Mouse (Mus musculus): ENCODE results near the gene Pirb. TPM values are rescaled to one million over a fixed set of nuclear protein-coding genes. Genes with fewer than 3 reads are reported as not detected.
A peak's percentile ranks its signal among the peaks of the same experiment; 100 is the strongest.
"Not testable (repeated sequence)": the region's sequence is repeated elsewhere in the genome, so short reads cannot be mapped to it uniquely, and the experiment has no call there.

Gene Pirb
- polyA plus RNA-seq, 1 experiment = 20.0 TPM

DNA sequence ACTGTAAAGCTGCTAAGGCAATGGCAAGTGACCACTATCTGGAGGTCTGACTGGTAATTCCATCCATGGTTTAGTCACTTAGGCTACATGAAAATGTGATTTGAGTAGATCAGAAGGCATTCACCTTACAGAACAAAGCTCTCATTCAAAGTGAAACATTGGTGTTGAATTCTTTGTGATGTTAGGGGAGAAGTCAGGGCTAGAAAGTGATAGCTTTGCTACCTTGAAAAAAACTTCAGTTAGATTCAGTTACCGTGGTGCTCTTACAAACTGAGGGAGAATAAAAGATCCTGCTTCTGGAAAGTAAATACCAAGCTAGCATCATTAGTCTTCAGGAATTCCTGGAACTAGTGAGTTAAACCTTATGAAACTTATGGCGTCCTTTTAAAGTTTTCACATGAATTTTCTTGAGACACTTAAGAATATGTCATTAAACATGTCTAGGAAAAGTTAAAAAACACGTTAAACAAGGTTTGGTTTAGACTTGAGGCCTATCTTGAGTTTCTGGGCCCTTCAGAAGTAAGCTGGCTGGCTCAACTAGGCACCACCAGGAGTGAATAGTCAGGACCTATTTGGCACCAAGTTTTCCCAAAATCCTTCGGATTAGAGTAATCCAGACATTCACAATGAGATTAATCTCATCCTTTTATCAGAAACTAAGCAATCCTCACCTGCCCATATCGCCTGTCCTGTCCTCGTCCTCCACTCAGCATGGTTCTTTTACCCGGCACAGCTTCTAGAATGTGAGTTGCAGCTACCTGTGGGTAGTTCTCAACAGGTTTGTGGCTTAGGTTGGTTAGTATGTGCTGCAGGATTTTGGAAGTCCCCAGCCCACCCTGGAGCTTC, 12.4 kb downstream of the Pirb start:
- no peaks in the 10 kb centered on the region for H3K27me3 ChIP-seq (ENCODE audit: control insufficient read depth, insufficient read depth, low read length)
- no peak overlapping the region for H3K4me3 ChIP-seq (ENCODE audit: control insufficient read depth, insufficient read depth, low read length)
- 81% methylated on average over 7 of the region's 7 CpGs for WGBS
- peaks cover 31% of the 10 kb centered on the region for H3K36me3 ChIP-seq (ENCODE audit: control insufficient read depth, insufficient read depth, low read length)
- no peak overlapping the region for H3K27ac ChIP-seq (ENCODE audit: control insufficient read depth, insufficient read depth, low read length)
- TF ChIP-seq POLR2A (IDR thresholded peaks at IDR 0.05; ENCODE audit: control insufficient read depth, extremely low read depth, insufficient read depth, low read length, poor library complexity) = no peak
- no peak for TF ChIP-seq CTCF (IDR thresholded peaks at IDR 0.05; ENCODE audit: borderline replicate concordance, control insufficient read depth, extremely low read depth, insufficient read depth, low read length, poor library complexity)
- DNase-seq = no peak
- peaks cover 12% of the 10 kb centered on the region for H3K4me1 ChIP-seq (replicated peaks; ENCODE audit: control insufficient read depth, insufficient read depth, low read length)

DNA sequence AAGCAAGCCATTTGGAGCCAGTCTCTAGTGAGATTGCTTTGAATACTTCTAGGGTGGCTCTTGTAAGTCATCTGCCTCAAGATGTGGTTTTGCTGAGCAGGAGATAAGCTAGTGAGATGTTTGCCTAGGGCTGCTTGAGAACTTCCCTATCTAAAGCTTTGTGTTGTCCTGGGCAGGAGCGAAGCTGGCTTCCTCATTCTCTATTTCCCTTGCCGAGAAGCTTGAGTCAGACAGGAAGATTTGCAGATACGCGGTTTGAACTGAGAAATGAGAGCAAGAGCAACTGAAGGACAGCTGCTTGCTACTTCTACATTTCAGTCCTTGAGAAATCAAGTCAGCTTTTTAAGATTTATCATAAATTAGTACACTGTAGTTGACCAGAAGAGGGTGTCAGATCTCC, 13.2 kb downstream of the Pirb start:
- no peak for DNase-seq
- H3K27me3 ChIP-seq (ENCODE audit: control insufficient read depth, insufficient read depth, low read length) = no peaks in the 10 kb centered on the region
- WGBS = 41% methylated on average over 4 of the region's 4 CpGs
- no peak overlapping the region for H3K27ac ChIP-seq (ENCODE audit: control insufficient read depth, insufficient read depth, low read length)
- H3K4me3 ChIP-seq (ENCODE audit: control insufficient read depth, insufficient read depth, low read length) = no peak overlapping the region
- H3K4me1 ChIP-seq (replicated peaks; ENCODE audit: control insufficient read depth, insufficient read depth, low read length) = peaks cover 12% of the 10 kb centered on the region
- peaks cover 31% of the 10 kb centered on the region for H3K36me3 ChIP-seq (ENCODE audit: control insufficient read depth, insufficient read depth, low read length)
- TF ChIP-seq POLR2A (IDR thresholded peaks at IDR 0.05; ENCODE audit: control insufficient read depth, extremely low read depth, insufficient read depth, low read length, poor library complexity) (no peak), CTCF (IDR thresholded peaks at IDR 0.05; ENCODE audit: borderline replicate concordance, control insufficient read depth, extremely low read depth, insufficient read depth, low read length, poor library complexity) (no peak)

DNA sequence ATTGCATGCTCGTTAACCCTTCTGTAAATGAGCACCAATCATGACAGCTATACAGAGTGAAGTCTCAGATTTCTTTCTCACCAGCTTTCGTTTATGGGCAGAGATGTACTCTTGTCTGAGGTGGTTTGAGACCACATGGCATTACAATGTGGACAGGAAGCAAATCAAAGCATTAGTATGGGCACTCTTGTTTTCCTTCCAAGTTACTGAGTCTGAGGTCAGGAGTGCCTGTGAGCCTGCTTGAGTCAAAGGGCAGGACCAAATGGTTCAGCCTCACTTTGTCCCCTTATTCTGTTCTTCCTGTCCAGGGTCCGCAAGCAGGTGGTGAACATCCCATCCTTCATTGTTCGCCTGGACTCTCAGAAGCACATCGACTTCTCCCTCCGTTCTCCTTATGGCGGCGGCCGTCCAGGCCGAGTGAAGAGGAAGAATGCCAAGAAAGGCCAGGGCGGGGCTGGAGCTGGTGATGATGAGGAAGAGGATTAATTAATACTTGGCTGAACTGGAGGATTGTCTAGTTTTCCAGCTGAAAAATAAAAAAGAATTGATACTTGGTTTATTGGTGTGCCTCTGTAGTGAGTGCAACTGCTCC, 13.8 kb downstream of the Pirb start:
- no peak for DNase-seq
- 63% methylated on average over 11 of the region's 11 CpGs for WGBS
- Histone ChIP-seq H3K4me1 (replicated peaks; ENCODE audit: control insufficient read depth, insufficient read depth, low read length) (peaks cover 12% of the 10 kb centered on the region), H3K36me3 (ENCODE audit: control insufficient read depth, insufficient read depth, low read length) (peaks cover 31% of the 10 kb centered on the region), H3K4me3 (ENCODE audit: control insufficient read depth, insufficient read depth, low read length) (no peak overlapping the region), H3K27ac (ENCODE audit: control insufficient read depth, insufficient read depth, low read length) (no peak overlapping the region), H3K27me3 (ENCODE audit: control insufficient read depth, insufficient read depth, low read length) (no peaks in the 10 kb centered on the region)
- TF ChIP-seq CTCF (IDR thresholded peaks at IDR 0.05; ENCODE audit: borderline replicate concordance, control insufficient read depth, extremely low read depth, insufficient read depth, low read length, poor library complexity) = no peak
- no peak for TF ChIP-seq POLR2A (IDR thresholded peaks at IDR 0.05; ENCODE audit: control insufficient read depth, extremely low read depth, insufficient read depth, low read length, poor library complexity)

DNA sequence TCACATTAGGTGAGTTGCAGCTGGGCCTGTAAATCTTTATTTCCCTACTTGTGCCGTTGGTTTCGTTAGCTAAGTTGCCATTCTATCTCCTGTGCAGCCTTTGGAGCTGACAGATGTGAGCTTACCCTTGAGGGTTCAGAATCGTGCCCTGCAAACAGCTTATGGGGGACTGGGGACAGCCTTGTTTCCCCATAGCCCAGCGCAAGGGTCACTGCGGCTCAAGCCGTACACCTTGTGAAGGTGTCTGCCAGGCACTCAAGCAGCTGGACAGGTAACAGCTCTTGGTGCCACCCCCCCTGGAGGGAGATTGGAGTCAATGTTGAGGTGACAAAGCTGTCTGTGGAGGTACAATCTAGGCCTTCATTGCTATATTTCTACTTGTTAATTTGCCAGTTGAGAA, 14.3 kb downstream of the Pirb start:
- Histone ChIP-seq H3K27ac (ENCODE audit: control insufficient read depth, insufficient read depth, low read length) (no peak overlapping the region), H3K4me3 (ENCODE audit: control insufficient read depth, insufficient read depth, low read length) (peak overlapping the region; percentile 23)
- WGBS = 32% methylated on average over 6 of the region's 6 CpGs

DNA sequence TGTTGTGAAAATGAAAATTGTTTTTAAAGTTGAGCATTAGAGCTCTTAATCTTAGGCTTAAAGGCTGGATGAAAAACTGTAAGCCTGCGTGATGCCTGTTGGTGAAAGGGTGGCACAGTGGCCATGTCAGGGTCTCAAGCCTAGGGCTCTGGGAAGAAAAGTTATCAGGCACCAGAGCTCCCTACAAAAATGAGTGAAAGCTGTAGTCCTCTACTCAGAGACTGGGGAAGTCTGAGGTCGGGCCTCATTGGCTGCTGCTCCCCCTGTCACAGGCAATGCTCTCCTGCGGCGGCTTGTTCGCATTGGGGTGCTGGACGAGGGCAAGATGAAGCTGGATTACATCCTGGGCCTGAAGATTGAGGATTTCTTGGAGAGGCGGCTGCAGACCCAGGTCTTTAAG, 14.7 kb downstream of the Pirb start:
- 9% methylated on average over 7 of the region's 7 CpGs for WGBS
- not testable (repeated sequence) for DNase-seq; H3K27ac ChIP-seq (ENCODE audit: control insufficient read depth, insufficient read depth, low read length); H3K27me3 ChIP-seq (ENCODE audit: control insufficient read depth, insufficient read depth, low read length)
- Histone ChIP-seq H3K4me1 (replicated peaks; ENCODE audit: control insufficient read depth, insufficient read depth, low read length) (peaks cover 12% of the 10 kb centered on the region), H3K36me3 (ENCODE audit: control insufficient read depth, insufficient read depth, low read length) (peaks cover 31% of the 10 kb centered on the region), H3K4me3 (ENCODE audit: control insufficient read depth, insufficient read depth, low read length) (peak overlapping the region; percentile 23)

More for the DNA sequence above, 14.3 kb downstream of the Pirb start:
- peaks cover 12% of the 10 kb centered on the region for H3K4me1 ChIP-seq (replicated peaks; ENCODE audit: control insufficient read depth, insufficient read depth, low read length)
- TF ChIP-seq CTCF (IDR thresholded peaks at IDR 0.05; ENCODE audit: borderline replicate concordance, control insufficient read depth, extremely low read depth, insufficient read depth, low read length, poor library complexity) (no peak), POLR2A (IDR thresholded peaks at IDR 0.05; ENCODE audit: control insufficient read depth, extremely low read depth, insufficient read depth, low read length, poor library complexity) (no peak)
- H3K27me3 ChIP-seq (ENCODE audit: control insufficient read depth, insufficient read depth, low read length) = no peaks in the 10 kb centered on the region
- no peak for DNase-seq
- peaks cover 31% of the 10 kb centered on the region for H3K36me3 ChIP-seq (ENCODE audit: control insufficient read depth, insufficient read depth, low read length)

DNA sequence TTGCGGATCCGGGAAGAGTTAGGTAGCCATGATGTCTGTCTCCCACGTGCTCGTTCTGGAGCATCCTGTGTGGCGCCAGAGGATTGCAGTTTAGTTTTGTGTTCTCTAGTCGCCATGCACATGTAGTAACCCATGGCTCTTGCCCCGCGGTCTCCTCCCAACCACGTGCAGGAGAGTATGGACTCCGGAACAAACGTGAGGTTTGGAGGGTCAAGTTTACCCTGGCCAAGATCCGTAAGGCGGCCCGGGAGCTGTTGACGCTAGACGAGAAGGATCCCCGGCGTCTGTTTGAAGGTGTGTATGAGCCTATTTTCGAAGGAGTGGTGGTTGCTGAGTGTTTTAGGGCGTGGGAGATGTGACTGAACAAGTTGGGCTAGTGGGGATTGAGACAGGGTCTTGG, 15.7 kb downstream of the Pirb start:
- no peaks in the 10 kb centered on the region for H3K27me3 ChIP-seq (ENCODE audit: control insufficient read depth, insufficient read depth, low read length)
- H3K4me3 ChIP-seq (ENCODE audit: control insufficient read depth, insufficient read depth, low read length) = peak overlapping the region; percentile 65
- peaks cover 31% of the 10 kb centered on the region for H3K36me3 ChIP-seq (ENCODE audit: control insufficient read depth, insufficient read depth, low read length)
- WGBS = 3% methylated on average over 20 of the region's 20 CpGs
- no peak for DNase-seq
- peaks cover 12% of the 10 kb centered on the region for H3K4me1 ChIP-seq (replicated peaks; ENCODE audit: control insufficient read depth, insufficient read depth, low read length)
- TF ChIP-seq POLR2A (IDR thresholded peaks at IDR 0.05; ENCODE audit: control insufficient read depth, extremely low read depth, insufficient read depth, low read length, poor library complexity) (no peak), CTCF (IDR thresholded peaks at IDR 0.05; ENCODE audit: borderline replicate concordance, control insufficient read depth, extremely low read depth, insufficient read depth, low read length, poor library complexity) (no peak)
- peak overlapping the region; percentile 83 for H3K27ac ChIP-seq (ENCODE audit: control insufficient read depth, insufficient read depth, low read length)

Measured in thymus, adult 2 months (tissue).